Mouse (Mus musculus) kidney, adult 2 months (tissue): ENCODE data around the gene Ttc7.

Experiments
- CTCF ChIP-seq: fragments of 200-500 bp; conservative IDR thresholded peaks from 2 replicates; pipeline ENCODE4 v1.5.1; 2011; ENCODE audit warnings: low read depth, mild to moderate bottlenecking, control low read depth, low read length, moderate library complexity, mixed read lengths; ENCODE audit not compliant: insufficient read depth, insufficient read length
- POLR2A ChIP-seq: fragments of 200-500 bp; IDR thresholded peaks from one replicate; pipeline ENCODE4 v1.6.1; 2011; ENCODE audit warnings: low read depth, low read length, control low read depth

- TF ChIP-seq CTCF: no peak
- no peak for TF ChIP-seq POLR2A
Observed at GRCm38 (mm10) chr17:87302014-87302794, 19.5 kb downstream of the Ttc7 start.
